Mouse (Mus musculus) heart, postnatal 25 days (tissue): ENCODE data around the gene Cobll1. TPM values are rescaled to one million over a fixed set of nuclear protein-coding genes. Genes with fewer than 3 reads are reported as not detected.

ENCODE experiments used
- DNase-seq: peaks from one replicate; pipeline ENCODE4 v3.0.0; 2022; ENCODE audit warnings: low spot score
- intact Hi-C: fragments of 180-260 bp; cut with DNase I; formaldehyde crosslinking; loops from one replicate; pipeline ENCODE4 v1.15.1; 2025
- total RNA-seq, 2 experiments: library from RNA; stranded (reverse); gene quantifications; 2 replicates each; pipeline ENCODE4 v1.2.3; 2021

The Cobll1 gene
- total RNA-seq, 2 experiments from 2014 or later = 56.6 to 61.6 TPM

DNA sequence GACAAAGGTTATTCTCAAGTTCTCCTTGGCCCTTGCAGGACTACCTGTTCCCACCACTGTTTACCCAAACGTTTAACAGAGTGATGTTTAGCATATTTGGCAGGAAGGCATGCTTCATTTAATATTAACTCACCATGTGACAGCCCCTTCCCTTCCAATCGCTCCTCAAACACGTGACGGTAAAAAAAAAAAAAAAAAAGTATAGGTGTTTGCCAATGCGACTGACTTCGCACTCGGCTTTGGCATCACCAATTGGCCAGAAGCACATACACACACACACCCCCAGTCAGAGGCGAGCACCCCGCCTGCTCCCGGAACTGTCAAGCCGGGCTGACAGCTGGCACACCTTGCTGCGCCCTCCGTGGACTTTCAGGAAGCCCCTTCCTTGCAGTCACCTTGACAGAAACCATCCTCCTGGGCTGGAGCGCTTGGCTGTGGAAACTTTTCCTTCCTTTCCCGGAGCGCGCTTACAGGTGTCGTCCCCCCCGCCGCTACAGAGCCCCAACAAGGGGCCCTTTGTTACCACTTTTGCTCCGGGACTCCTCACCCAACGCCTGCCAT lies 1.5 kb downstream of the Cobll1 start:
- intact Hi-C loops = loop anchor here (2.0 to 5.0 kb wide), 5 partner anchors 15 to 215 kb away; partner anchors contain the start of gene Grb14
- DNase-seq = no peak

DNA sequence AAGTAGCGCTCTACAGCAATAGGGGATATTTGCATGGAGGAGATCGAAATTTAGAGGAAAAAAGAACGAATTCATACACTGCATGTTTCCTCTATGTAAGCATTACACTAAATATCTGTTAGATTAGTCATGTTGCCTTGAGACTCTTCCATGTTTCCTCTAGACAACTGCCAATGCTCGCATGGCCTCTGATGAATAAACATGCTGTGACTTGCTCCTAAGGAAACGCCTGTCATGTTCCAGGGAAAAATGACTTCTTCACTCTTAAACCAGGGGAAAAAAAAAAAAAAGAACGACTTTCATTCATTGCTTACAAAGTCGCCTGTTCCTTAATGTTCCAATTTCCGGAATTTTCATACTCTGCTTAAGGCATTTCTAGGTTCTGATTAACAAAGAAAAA lies 2.1 kb downstream of the Cobll1 start:
- intact Hi-C loops = loop anchor here (2.0 to 5.0 kb wide), 3 partner anchors 14 to 215 kb away; partner anchors contain the start of gene Grb14
- DNase-seq = no peak

DNA sequence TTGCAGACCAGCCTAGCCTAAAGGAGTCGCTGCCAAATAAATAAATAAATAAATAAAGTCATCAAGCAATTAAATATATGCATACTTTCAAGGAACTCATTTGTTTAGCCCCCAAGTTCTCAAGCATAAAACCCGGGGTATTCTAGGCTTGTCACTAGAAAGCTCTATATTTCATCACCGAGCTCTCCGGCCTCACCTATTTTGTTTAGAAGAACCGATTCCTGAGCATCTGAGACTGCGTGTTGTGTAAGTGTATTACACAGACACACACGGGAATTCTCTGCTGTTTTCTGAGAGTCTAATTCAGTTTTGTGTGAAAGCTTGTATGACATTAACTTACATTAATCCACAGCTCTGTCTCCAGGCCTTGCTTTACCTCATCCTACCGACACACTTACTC lies 2.6 kb downstream of the Cobll1 start:
- intact Hi-C loops = loop anchor here (2.0 to 5.0 kb wide), 3 partner anchors 14 to 214 kb away; partner anchors contain the start of gene Grb14
- no peak for DNase-seq

DNA sequence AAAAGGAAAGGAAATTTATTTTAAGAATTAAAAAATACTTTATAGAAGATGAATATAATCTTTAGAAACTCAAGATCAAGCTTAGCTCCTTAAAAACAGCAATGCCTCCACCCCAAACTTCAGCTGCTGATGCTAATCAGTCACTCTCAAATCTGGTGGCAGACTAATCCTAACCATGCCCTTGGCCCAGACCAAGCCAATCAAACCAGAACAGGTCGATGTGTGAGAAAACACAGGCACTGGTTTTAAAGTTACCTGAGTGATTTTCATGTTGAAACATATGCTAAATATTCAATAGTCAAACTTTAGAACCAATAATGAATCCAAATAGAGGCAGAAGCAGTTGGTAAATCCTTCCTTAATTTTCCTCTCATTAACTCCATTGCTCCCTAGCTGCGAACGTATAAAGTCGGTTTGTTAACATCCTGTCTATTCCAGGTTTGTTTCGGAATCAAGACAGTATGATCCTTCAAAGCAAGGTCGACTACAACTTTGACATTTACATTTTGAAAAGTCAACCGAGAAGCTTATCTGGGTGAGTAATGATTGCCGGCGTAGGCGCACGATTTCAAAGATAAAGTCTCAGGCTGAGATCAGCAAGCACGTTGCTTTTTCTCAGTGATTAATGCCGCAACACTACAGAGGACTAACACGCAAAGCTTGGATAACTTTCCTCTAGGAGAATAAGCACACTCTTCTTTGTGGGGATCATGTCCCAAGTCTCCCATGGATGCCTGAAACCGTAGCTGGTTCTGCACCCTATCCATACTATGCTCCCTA lies 6.3 kb downstream of the Cobll1 start:
- no peak for DNase-seq
- intact Hi-C loops = no loop called here

DNA sequence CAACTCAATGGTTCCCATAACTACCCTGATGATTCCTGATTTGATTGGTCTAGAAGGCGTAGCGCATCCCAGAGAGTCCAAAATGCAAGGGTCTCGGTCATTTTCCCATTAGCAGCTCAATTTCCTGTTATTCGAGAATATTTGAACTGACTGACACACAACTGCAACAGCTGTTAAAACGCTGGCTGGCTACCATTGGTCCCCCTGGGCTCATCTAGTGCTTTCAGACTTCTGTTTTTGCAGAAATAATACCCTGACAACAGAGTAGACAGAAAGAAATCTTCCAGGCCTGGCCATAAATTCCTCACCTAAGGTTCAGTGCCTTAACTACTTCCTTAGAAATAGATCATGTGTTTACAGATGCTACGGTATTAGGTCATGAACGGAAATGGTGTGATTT lies 10.8 kb downstream of the Cobll1 start:
- DNase-seq = no peak

DNA sequence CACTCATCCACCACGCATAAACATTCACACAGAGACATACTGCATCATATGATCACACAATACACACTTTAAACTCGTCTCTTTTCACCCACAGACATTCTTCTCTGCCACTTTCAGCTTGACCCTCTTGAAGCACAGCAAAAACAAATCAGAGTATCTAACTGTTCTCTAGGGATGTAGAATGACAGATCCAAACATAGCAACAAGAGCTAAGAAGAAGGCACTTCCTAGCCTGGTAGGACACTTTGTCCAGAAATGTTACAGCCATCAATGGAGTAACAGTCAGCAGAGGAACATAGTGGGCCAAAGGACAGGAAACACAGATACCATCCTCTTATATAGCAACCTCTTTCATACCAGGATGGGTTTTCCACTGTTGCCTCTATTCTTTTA lies 11.3 kb downstream of the Cobll1 start:
- intact Hi-C loops = no loop called here
- DNase-seq = no peak

More for the DNA sequence above, 10.8 kb downstream of the Cobll1 start:
- intact Hi-C loops = no loop called here

DNA sequence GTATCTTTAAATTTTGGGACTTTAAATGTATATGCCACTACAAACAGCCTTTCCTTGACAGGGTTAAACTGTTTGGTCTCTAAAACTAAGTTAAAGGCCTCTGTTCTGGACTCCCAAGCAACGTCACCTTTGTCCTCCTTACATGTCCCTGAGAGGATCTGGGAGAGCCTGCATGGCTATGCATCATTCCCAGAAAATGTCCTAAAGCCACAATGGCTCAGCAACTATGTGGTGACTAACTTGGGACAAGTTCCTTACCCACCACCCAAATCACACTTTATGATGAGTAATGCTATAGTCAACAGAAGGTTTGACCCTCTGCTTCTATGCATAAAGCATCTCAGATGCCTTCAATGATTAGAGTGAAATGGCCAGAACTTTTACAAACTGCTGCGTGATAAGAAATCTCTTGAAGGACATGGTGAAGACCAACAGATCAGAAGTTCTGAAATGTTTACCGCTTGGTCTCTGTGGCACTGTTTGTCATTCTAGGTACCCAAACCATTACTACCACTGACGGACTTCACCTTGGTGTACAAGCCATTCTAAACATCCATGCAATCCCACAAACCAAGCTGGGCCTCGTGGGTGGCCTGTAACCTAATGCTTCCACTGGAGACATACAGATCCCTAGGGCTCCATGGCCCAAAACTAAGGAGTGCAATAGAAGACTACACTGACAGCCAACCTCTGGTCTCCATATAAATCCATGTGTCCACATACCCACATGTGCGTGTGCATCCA lies 11.9 kb downstream of the Cobll1 start:
- intact Hi-C loops = no loop called here
- DNase-seq = no peak

DNA sequence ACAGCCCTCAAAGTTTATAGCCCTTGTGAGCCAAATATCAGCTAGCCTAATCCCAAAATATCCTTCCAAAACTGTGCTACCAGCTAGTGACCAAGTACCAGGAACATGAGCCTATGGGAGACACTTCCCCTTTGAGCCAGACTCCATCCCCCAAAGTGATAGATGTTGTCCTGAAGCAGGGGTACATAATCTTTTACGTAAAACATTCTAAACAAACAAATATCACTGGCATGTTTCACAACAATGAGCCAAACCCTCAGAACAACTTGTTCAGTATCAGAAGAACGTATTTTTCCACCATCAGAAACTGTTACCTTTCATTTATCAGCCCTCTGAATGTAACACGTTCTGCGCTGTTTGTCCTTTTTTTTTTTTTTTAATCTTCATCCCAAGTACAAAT lies 12.7 kb downstream of the Cobll1 start:
- intact Hi-C loops = no loop called here

DNA sequence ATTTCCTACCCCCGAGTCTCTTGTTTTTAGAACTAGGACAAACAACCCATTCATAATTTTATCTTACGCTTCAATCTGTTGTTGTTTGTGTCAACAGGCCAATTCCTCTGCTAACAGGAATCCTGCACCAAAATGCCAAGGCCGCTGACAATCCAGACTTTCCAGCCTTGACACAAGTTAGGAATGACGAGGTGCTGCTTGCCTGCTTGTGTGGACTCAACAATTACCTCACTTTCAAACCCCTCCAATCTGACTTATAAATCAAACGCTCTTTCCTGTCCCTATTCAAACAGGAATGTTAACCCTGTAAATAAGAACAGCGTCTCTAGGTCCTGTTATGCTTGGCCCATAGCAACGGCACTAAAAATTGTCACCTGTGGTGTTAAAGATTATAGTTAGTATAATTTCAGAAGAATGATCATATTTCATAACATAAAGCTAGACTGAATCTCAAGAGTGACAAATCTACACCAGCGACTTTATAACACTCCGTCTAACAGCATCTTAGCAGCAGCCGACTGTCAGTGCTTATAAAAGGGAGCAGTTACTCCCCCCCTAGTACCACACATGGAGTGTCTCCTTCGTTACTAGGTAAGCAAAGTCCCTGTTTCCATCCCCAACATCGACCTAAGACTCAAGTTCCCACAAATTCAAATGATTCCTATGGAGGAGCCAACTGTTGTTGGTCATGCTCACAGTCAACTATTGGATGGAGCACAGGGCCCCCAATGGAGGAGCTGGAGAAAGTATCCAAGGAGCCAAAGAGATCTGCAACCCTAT lies 15.1 kb downstream of the Cobll1 start:
- no peak for DNase-seq
- intact Hi-C loops = loop anchor here (2.0 kb wide), 1 partner anchor 13 kb away; no protein-coding TSS in a partner anchor

More for the DNA sequence above, 12.7 kb downstream of the Cobll1 start:
- no peak for DNase-seq

DNA sequence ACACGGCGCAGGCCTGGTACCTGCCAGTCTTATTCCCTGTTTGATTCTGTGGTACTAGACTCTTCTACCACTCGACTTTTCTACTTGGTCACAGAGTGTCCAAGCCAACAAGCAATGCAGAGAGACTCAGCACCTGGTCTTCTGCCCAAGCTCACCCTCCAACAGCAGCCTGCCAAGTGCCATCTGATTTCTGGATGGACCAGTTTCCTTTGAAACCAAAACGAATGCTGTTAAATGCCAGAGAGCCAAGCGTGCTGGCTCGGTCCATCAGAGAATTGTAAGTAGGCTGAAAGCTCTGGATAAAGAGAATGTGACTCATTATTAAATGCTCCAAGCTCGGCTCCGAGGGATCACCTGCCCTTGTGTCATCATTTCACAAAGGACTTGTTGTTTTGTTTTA lies 16.2 kb downstream of the Cobll1 start:
- intact Hi-C loops = loop anchor here (2.0 kb wide), 1 partner anchor 14 kb away; no protein-coding TSS in a partner anchor
- no peak for DNase-seq

DNA sequence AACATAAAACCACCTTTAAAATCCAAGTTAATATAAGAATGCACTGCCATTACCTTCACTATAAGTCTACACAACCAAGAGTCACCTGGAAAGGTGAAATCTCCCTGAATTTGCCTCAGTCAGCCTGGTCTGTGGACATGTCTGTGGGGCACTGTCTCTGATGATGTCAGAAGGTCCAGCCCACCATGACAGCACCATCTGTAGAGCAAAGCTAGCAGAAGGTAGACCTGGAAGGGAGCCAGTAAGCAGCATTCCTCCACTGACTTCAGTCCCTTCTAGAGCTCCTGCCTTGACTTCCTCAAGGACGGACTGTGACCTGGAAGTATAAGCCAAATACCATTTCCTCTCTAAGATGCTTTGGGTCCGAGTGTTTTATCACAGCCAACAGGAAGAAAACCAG lies 17.6 kb downstream of the Cobll1 start:
- DNase-seq = no peak
- intact Hi-C loops = loop anchor here (2.0 kb wide), 1 partner anchor 15 kb away; no protein-coding TSS in a partner anchor

DNA sequence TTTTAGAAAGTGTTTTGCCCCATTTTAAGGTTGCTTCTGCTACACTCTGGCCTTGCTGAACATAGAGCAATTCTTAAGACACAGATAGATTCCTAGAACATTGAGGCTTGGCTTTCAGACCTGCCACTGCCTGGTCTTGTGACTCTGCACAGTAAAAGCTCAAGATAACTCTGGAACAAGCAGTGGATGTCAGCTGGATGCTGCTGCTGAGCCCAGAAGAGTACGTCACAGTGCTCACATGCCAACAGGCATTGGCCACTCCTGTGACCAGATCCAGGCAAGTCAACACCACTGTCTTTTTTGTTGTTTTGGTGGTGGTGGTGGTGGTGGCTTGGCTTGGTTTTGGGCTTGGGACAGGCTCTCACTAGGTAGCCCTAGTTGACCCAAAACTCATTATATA lies 18.6 kb downstream of the Cobll1 start:
- intact Hi-C loops = no loop called here
- DNase-seq = peak; percentile 58

DNA sequence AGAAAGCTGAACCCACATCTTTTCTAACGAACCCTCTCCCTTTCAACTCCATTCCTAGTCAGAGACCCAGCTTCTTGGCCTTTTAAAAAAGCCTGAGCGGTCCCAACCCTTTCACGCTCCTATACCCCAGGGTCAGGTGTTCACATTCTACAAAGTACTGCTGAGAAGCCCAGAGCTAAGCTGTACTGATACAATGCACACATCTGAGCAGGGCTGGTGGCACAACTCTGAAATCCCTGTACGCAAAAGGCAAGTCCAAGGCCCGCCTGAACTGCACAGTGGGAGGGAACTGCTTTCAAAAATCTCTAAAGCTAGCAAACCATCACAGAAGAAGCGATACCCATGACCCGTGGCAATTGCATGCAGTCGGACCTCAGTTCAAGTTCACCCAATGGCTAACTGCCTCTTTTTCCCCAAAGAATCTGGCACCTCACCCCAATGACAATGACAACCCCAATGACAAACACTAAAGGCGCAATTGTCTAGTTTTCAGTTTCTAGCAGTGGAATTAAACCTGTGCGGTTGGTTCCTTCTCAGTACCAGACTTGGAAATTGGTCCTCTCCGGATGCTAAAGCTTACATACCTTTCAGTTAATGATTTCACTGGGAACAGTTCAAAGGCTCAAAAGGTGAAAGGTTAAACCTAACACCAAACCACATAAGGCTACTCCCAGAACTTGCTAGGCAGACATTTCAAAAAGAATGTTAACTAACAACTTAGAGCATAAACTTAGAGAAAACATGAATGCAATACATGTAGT lies 19.6 kb downstream of the Cobll1 start:
- intact Hi-C loops = no loop called here
- no peak for DNase-seq

DNA sequence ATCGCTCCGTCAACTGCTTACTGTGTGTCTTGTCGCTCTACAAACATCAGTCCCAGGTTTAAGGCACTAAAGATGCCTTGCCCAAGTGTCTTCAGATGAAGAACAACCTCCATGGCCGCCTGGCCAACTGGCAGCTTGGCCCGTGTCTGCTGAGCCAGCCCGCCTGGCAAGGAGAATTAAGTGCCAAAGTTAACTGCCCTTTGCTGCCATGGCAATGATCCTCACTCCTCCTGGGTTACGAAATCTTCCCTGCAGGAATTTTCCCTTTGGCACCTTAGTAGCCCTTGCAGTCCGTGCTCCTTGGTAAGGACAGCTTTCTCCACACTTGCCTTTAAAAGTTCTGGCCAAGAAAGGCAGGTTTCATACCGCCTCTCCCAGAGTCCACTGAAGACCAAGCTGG lies 20.9 kb downstream of the Cobll1 start:
- intact Hi-C loops = no loop called here
- no peak for DNase-seq

DNA sequence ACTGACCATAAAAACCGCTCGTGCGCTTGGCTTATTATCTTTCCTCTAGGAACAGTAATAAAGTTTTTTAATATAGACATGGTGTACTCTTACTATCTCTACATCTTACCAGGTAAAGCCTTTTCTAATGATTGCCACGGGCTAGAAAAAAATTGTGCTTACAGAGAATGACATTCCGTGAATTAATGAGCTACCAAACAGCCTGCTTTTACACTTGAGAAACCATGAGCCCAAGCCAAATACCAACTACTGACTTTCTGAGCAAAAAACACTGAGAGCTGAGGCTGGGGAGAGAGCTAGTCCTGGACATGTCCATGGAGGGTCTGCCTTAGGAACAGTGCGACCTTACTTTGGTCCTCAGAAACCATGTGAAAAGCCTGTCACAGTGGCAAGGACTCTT lies 21.5 kb downstream of the Cobll1 start:
- no peak for DNase-seq
- intact Hi-C loops = no loop called here

DNA sequence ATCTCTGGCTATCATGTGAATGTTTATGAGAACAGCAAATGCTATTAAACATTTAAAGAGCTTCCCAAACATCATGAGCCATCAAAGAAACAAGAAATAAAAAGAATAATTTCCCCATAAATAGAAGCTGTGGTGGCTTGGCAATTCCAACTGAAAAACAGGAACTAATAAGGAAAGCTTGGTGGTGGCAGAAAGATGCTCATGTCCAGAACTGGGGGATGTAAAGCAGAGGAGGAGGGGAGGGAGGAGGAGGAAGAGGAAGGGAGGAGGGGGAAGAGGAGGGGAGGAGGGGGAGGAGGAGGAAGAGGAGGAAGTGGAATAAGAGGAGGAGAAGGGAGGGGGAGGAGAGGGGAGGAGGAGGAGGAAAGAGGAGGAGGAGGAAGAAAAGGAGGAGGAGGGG lies 23.0 kb downstream of the Cobll1 start:
- intact Hi-C loops = no loop called here
- no peak for DNase-seq

DNA sequence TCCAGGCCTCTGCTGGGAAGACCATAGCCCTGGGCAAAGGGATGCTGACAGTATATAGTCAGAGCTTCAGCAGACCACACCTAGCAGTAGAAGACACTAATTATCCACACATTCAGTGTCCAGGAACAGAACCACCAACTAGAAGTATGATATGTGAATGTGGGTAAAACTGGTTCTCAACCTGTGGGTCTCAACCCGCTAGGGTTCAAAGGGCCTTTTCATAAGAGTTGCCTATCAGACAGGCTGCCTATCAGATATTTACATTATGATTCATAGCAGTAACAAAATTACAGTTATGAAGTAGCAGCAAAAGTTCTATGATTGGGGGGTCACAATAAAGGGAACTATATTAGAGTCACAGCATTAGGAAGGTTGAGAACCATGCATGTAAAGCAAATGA lies 24.6 kb downstream of the Cobll1 start:
- intact Hi-C loops = no loop called here
- DNase-seq = no peak

DNA sequence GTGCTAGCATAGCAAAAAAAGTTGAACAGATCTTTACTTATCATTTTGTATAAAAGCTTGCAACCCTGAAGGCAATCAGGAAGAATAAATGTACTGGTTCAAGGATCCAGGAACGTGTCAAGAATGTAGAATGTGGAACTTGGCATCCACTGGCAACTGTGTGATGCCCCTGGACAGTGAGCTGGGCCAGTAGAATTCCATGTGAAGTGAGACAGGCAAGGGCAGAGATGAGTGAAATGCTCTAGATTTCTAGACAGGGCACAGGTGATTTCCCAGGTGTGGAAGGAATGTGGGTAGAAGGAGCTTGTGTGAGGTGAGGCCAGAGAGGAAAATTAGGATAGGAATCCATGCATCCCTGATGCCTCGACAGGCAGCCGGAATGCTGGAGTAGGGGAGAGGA lies 25.5 kb downstream of the Cobll1 start:
- intact Hi-C loops = no loop called here
- no peak for DNase-seq

DNA sequence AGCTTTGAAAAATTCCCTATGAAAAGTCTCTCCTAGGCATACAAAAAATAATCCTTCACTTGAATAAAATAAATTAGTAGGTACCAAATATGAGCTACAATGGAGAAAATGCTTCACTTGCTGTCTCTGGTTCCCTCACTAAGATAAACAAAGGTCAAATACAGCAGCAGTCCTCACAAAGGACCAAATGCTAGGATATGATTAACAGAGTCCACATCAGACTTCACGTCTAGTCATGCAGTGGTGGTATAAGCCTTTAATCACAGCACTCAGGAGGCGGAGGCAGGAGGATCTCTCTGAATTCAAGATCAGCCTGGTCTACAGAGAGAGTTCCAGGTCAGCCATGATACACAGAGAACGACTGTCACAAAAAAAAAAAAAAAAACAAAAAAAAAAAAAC lies 27.6 kb downstream of the Cobll1 start:
- intact Hi-C loops = no loop called here
- no peak for DNase-seq
